Mouse (Mus musculus) thymus, postnatal 4 days (tissue): ENCODE results near the gene Nprl3.

Source experiments
- DNase-seq: peaks from one replicate; pipeline ENCODE4 v3.0.0; 2021

Nprl3 gene

GRCm38 (mm10) chr11:32243205-32243955, 24.1 kb downstream of the Nprl3 start:
- DNase-seq: no peak

DNA sequence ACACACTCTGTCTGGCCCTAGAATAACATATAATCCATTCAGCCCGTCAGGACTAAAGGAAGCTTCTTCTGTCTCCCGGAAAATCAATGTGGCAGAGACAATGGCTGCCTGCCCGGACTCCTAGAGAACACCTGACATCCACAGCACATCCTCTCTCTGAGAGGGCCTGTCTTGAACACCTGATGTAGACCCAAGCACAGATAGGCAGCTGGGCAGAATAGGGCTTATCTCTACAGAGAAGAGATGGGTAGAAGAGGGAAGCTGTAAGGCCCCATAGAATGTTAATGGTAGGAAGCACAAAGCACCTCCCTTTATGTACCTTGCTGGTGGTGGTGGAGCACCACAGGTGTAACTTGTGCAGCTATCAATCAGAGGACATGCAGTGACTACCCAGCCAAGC, 25.3 kb downstream of the Nprl3 start:
- DNase-seq: no peak

- DNase-seq: no peak
Observed at GRCm38 (mm10) chr11:32241391-32241790, 26.1 kb downstream of the Nprl3 start.

DNA sequence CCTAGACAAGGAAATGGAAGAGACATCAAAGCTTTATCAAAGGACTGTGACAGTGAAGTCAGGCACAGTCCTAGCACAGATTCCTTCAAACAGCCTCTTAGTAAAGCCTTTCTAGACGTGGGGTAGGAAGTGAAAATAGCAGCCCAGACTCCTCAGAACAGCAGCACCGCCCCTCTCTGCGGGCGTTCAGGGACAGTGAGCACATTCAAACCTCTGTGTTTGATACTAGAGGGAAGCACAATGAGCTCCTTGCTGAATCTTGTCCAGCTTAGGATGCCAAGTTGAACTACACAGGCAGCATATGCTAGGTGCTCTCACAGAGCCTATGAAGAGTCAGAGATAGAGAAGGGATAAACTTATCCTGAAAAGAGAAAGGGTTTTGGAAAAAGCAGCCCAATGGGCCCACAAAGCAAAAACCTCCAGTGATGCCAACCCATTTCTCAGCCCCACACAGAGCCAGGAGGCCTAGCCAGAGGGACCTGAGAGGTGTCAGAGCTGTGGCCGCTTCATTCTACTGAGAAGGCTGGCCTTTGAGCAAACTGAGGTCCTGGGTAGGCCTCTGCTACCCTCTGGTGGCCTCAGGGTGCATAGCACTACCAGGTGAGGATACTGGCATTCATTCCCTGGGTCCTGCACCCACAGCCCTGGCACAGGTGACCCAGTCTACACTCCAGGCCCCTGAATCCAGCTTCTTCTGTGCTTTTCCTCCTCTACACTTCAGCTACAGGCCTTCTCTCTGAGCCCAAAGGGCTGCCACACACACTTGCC, 29.2 kb downstream of the Nprl3 start:
- peak; percentile 84 for DNase-seq

DNA sequence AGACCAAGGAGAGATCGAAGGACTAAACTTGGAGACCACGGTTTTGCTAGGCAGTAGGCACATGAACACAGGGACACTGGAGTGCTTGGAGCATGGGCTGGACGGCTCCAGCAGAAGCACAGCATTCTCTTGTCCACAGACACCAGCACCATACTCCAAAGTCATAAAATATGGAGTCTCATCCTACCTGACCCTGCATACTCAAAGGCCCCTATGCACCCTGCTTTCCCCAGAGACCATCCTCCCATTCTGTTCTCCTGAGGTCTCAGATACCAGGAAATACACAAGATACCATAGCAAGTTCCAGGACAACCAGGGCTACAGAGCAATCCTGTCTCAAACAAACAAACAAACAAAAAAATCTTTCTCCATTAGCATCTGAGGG, 30.1 kb downstream of the Nprl3 start:
- DNase-seq: no peak

- peak; percentile 74 for DNase-seq
Observed at GRCm38 (mm10) chr11:32236712-32237410, 30.6 kb downstream of the Nprl3 start.

- no peak for DNase-seq
Observed at GRCm38 (mm10) chr11:32236132-32236531, 31.4 kb downstream of the Nprl3 start.

DNA sequence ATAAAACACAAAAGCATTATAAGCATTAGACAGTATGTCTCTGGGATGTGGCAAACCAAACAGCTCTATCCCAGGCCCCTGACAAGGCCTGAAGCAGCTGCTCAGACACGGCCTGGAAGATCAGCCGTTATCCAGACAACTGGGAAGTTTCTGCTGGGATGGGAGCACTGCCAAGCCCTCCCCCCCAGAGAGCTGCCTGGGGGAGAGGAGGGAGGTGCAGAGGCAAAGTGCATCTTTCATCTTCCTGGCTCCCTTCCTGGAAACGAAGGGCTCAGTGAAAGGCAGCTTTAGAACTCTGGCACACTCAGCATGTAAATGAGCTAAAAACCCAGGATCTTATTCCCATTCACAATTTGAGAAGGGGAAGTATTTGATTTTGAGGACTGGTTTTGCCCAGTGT, 31.9 kb downstream of the Nprl3 start:
- DNase-seq: peak; percentile 8

DNA sequence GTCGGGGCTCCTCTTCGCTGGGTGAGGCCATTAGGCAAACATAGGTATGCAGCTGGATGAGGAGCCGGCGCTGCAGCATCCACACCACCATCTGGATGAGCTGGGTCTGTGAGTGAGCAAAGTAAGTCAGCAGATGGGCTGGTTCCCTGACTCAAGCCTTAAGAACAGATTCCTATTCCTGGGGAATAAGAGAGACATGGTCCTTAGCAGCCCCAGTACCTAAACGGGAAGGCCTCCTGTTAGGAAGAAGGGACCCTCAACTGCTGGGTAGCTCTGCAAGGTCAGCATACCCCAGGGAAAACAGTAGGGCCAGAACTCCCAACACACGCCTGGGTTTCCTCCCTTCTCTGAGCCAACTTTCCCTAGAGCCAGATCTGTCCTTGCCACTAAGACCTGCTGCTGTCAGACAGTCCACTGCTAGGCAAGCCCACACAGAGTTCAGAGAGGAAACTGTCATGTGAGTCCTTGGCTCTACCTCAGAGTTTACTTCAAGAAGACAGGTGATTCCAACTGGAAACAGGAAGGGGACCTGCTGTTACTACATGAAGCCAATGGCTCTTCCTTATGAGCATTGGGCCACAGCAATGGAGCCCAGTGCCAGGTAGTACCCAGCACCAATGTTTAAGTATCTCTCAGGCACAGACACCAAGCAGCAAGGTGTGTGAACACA, 32.6 kb downstream of the Nprl3 start:
- DNase-seq: no peak

- no peak for DNase-seq
Observed at GRCm38 (mm10) chr11:32233895-32234294, 33.6 kb downstream of the Nprl3 start.

DNA sequence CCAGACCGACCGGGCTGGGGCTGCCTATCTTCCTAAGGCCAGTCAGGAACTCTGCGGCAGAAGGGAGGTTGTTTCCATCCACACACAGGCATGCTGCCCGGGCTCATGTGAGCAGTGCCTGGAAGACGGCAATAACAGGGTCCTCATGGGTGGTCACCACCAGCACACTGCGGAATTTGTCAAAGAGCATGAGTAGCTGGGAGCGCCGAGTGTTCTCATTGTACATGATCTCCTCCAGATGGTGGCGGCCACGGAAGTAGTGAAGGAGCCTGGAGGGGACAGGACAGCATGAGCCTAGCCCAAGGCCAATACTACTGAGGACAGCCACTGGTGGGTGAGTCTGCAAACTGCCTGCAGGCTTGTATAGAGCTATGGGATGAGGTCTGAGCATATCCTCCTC, 34.7 kb downstream of the Nprl3 start:
- no peak for DNase-seq

DNA sequence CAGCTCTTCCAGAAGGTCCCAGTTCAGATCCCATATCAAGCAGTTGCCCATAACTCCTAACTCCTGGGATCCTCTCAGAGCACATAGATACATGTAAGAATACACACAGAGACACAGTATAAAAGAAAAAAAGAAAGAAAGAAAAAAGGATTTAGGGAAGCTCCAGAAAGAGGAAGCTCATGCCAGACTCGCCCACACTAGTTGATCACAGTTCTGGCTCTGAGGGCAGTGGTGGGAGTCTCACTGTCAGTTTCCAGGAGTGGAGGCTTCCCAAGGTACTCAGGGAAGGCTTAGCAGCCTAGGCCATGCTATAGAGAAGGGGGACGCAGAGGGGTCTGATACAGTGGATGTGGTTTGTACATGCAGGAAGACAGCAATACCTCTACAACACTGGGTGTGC, 36.4 kb downstream of the Nprl3 start:
- no peak for DNase-seq

- DNase-seq: peak; percentile 43
Observed at GRCm38 (mm10) chr11:32230220-32230619, 37.3 kb downstream of the Nprl3 start.

DNA sequence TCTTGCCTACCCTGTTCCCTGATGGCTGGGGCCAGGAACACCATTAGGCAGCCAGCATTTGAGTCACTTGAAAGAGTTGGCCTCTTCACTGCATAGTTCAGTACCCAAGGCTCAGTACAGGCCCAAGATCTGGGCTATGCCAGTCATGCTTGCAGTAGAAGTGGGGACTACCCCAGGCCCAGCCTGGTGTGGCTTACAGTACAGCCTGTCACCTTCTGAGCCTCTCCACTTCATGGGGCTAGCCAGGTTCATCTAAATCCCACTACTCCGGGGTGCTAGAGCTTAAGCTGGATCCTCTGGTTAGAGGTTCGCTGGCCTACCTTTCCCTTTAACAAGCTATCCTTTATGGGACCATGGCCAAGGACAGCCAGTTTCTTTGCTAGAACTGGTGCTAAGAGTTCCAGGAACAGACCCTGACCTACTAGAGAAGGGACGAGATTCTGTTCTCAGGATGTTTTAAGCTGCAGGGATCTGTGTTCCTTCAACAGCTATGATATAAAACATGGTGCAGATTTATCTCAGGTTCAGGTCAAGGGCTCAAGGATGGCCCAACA, 39.1 kb downstream of the Nprl3 start:
- no peak for DNase-seq

DNA sequence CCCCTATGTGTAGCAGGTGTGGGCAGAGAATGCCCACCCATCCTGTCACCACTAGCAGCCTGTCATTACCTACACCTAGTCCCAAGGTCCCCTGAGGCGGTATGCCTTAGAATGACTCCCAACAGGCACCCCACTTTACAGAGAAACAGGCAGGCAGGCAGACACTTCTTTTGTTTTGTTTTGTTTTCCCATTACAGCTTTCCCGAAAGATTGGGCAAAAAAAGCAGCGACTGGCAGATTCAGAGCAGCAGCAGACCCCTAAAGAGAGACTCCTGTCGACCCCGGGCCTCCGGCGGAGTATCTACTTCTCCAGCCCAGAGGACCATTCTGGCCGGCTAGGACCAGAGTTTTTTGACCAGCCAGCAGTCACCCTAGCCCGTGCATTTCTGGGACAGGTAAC, 40.0 kb downstream of the Nprl3 start:
- no peak for DNase-seq

- DNase-seq: no peak
Observed at GRCm38 (mm10) chr11:32227041-32227440, 40.5 kb downstream of the Nprl3 start.

DNA sequence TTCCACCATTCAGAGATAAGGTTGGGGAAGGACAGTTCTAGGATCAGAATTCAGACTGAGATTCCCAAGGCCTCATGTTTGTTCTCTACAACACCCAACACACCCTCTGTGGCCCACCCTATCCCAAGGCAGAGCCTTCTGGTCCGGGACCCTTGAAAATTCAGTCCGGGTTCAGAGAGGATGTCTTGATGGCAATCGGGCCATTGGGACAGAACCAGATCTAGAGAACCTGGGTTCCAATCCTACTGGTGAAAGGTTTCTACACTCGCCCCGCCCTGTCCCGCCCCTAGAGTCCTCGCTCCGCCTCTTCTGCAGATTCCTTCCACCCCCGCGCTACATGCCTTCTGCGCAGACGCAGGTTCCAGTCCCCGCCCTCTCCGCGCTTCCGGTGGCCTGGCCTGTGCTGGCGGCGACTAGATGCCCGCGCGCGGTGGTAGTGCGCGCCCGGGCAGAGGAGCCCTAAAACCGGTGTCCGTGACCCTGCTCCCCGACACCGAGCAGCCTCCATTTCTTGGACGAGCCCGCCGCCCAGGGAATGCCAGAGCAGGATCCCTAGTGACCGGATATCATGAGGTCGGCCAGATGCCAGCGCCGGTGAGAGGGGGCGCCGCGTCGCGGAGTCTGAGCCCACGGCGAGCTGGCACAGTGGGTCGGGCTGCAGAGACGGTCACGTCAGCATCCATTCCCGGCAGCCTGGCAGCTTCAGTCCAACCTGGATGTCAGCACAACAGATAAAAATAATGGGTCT, 41.2 kb downstream of the Nprl3 start, which contains the start of gene Mpg:
Gene Mpg (plus strand): TSS at position 382 of the 748 bp plus-strand sequence.
- DNase-seq: peak; percentile 94

DNA sequence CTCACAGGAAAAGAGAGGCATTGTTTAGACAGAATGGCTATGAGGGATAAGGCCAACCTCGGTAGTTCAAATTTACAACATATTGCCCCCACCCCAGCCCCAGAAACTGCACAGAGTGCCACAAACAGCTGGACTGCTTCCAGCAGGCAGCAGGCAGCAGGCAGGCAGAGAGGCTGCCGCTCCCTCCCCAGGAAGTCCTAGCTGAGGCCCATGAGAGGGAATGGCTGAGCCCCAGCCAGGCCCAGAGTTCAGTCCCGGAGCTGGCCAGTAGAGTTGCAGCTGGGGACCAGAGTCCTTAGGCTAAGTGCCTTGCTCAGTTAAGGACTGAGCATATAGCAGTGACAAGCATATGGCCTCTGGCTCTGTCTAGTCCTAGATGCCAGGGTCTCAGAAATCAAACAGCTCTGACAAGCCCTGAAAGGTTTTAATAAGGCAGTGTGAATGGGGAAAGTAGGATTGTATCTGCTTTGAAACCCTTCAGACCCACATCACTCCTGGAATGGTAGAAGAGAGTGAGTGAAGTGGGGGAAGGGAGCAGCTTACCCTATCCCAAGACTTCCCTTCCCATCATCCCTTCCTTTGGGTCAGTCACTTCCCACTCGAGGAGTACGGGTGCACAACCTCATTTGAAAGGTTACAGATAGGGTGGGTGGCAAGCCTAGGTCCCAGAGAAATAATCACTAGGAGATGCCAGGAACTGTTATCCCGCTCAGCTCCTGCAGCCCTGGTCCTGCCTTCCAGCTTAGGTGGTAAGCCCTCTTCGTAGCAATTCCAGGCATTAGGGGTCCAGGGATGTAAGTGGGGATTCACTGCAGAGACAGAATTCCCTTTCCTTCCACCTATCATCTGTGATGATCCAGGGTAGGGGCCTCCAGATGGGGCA, 42.0 kb downstream of the Nprl3 start:
- peak; percentile 37 for DNase-seq

GRCm38 (mm10) chr11:32224468-32225139, 42.9 kb downstream of the Nprl3 start:
- peak; percentile 36 for DNase-seq

- DNase-seq: no peak
Observed at GRCm38 (mm10) chr11:32223297-32223967, 44.1 kb downstream of the Nprl3 start.
